Mouse (Mus musculus) left cerebral cortex, adult 18-20 months (tissue): Measurements from ENCODE around the gene Zfp747. TPM values are rescaled to one million over a fixed set of nuclear protein-coding genes. Genes with fewer than 3 reads are reported as not detected.

Source experiments
- DNase-seq, 2 experiments: peaks; one replicate each; pipeline ENCODE4 v3.0.0; 2021 to 2022; ENCODE audit warnings: low spot score in 2 of 2, mixed read lengths in 1 of 2
- total RNA-seq, 2 experiments: library from RNA; stranded (reverse); gene quantifications; 2 replicates each; pipeline ENCODE4 v1.2.3; 2021

Zfp747 gene
- total RNA-seq, 2 experiments from 2014 or later, result 6.6 to 7.4 TPM

DNA sequence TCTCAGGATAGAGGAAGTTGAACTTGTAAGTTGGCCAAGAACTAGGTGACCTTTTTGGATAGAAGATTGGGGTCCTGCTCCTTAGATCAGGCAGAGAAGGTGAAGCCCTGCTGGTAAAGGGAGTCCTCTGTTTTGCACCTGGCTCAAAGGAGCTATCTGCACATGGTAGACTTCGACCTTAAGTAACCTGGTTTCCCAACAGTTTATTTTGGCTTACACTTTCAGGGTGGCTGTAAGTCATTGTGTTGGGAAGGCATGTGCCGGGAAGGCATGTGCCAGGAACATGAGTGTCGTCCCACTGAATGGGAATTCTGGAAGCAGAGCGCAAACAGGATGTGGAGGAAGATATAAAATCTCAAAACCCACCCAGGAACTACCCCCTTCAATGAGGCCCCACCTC is 40.2 kb downstream of the Zfp747 start:
- DNase-seq, result no peak

DNA sequence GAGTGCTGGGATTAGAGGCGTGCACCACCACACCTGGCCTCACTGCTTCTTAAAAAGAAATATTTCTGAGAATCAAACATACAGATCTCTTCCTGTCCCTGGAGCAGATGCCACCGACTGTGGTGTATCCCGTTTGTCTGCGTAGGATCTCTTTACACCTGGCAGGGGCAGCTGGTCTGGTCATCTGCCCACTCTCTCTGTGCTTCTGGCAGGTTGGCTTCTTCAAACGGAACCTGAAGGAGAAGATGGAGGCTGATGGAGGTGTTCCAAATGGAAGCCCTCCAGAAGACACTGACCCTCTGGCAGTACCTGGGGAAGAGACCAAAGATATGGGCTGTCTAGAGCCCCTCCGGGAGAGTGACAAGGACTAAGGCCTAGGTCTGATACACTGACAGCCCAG is 42.6 kb downstream of the Zfp747 start:
- no peak for DNase-seq

DNA sequence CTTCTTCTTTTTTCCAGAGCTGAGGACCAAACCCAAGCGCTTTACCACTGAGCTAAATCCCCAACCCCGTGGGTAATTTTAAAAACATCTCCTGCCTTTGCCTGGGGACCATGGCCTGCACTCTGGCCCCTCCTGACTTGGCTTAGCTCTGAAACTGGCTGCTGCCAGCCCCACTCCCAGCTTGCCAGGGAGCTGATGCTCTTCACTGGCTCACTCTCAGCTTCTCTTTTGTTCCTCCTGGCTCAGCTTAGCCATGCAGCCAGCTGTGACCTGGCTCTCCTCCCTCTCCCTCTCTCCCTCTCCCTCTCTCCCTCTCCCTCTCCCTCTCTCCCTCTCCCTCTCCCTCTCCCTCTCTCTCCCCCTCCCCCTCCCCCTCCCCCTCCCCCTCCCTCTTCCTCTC is 49.2 kb downstream of the Zfp747 start:
- DNase-seq, result peak; percentile 24 to 40

DNA sequence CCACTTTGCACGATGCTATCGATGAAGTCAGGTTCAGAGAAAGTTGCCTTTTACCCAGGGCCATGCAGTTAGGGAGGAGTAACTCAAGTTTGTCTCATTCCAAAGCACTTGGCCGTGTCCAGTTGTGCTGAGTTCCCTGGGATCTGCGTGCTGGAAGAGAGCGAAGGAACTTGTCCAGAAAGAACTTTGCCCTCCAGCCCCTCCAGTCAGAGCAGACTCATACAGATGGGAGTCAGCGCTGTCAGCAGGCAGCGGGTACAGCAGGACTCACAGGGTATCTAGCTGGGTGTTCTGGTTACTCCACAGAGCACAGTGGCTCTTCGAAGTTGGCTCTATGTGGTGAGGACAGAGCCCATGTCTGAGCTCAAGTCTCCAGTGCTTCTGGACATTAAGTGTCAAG is 50.3 kb downstream of the Zfp747 start:
- DNase-seq, result no peak

DNA sequence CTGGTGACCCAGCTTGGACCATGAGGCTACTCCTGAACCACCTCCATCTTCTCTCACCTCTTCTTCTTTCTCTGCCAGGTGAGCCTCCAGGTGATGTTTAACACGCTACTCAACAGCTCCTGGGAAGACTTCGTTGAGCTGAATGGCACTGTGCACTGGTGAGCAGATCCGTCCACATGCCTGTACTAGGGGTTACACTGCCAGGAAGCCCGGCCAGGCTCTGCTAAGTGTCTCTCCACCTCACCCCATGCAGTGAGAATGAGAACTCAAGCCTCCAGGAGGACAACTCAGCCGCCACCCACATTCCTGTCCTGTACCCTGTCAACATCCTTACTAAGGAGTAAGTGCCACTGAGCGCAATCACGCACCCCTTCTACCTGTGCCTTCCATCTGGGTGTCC is 50.9 kb downstream of the Zfp747 start:
- no peak for DNase-seq

Other genes with a start within 250 kb of the Zfp747 start
- gene Spn, start 238.2 kb downstream of the Zfp747 start, total RNA-seq, result under 1 TPM; 0.09 to 0.16 TPM
- 10 to 100 TPM; 88.0 to 90.2 TPM for gene Cd2bp2, start 180.0 kb downstream of the Zfp747 start, total RNA-seq
- gene Tbc1d10b, start 167.6 kb downstream of the Zfp747 start, total RNA-seq, result 10 to 100 TPM; 90.8 to 94.1 TPM
- 1 to 10 TPM; 2.1 to 3.0 TPM for gene Mylpf, start 167.2 kb downstream of the Zfp747 start, total RNA-seq
- 10 to 100 TPM; 21.3 to 22.1 TPM for gene Zfp553, start 143.0 kb downstream of the Zfp747 start, total RNA-seq
- 1 to 10 TPM; 4.4 to 4.5 TPM for gene Sept1, start 142.9 kb downstream of the Zfp747 start, total RNA-seq
- gene Zfp771, start 131.8 kb downstream of the Zfp747 start, total RNA-seq, result 10 to 100 TPM; 55.2 to 57.9 TPM
- gene Dctpp1, start 115.3 kb downstream of the Zfp747 start, total RNA-seq, result 10 to 100 TPM; 20.8 to 23.2 TPM
- 10 to 100 TPM; 33.4 to 35.8 TPM for gene Sephs2, start 102.0 kb downstream of the Zfp747 start, total RNA-seq
- gene Itgal, start 79.8 kb downstream of the Zfp747 start, total RNA-seq, result under 1 TPM; 0.42 to 0.86 TPM
- gene Zfp768, start 30.5 kb downstream of the Zfp747 start, total RNA-seq, result 10 to 100 TPM; 13.7 to 14.5 TPM
- 1 to 10 TPM; 3.9 to 4.8 TPM for gene 9130019O22Rik, start 11.1 kb upstream of the Zfp747 start, total RNA-seq
- gene E430018J23Rik, start 17.6 kb upstream of the Zfp747 start, total RNA-seq, result 1 to 10 TPM; 7.4 to 7.6 TPM
- gene Zfp764, start 30.8 kb upstream of the Zfp747 start, total RNA-seq, result 1 to 10 TPM; 4.3 to 4.8 TPM
- gene Zfp688, start 46.0 kb upstream of the Zfp747 start, total RNA-seq, result 10 to 100 TPM; 12.7 to 15.7 TPM
- 1 to 10 TPM; 5.4 to 6.2 TPM for gene Zfp689, start 73.1 kb upstream of the Zfp747 start, total RNA-seq
- gene Prr14, start 83.6 kb upstream of the Zfp747 start, total RNA-seq, result 10 to 100 TPM; 24.6 to 33.0 TPM
- gene Fbrs, start 103.1 kb upstream of the Zfp747 start, total RNA-seq, result 10 to 100 TPM; 54.5 to 57.8 TPM
- 10 to 100 TPM; 94.9 to 99.7 TPM for gene Srcap, start 135.9 kb upstream of the Zfp747 start, total RNA-seq
- gene Gm42715, start 143.5 kb upstream of the Zfp747 start, total RNA-seq, result 10 to 100 TPM in 1 of 2 experiments, 1 to 10 TPM in 1; 8.9 to 10.7 TPM
- gene Tmem265, start 185.3 kb upstream of the Zfp747 start, total RNA-seq, result 1 to 10 TPM in 1 of 2 experiments, not detected in 1; 1.0 TPM
- gene Phkg2, start 197.3 kb upstream of the Zfp747 start, total RNA-seq, result 10 to 100 TPM; 70.6 to 81.2 TPM
- 1 to 10 TPM; 7.5 to 8.9 TPM for gene Ccdc189, start 212.5 kb upstream of the Zfp747 start, total RNA-seq
- gene Rnf40, start 212.7 kb upstream of the Zfp747 start, total RNA-seq, result 10 to 100 TPM; 63.6 to 73.4 TPM
- 10 to 100 TPM; 23.1 to 24.0 TPM for gene Zfp629, start 239.7 kb upstream of the Zfp747 start, total RNA-seq